Mouse (Mus musculus): ENCODE results near the gene Mycbp2.

GRCm38 (mm10) chr14:103260437-103260836 lies 86.2 kb downstream of the Mycbp2 start:
- no peak for TF ChIP-seq MYOD1 (IDR thresholded peaks at IDR 0.05; ENCODE audit: control insufficient read depth, insufficient read length, low read depth)
- TF ChIP-seq CTCF (IDR thresholded peaks at IDR 0.05; ENCODE audit: control insufficient read depth, insufficient read depth, insufficient read length) = no peak
- TF ChIP-seq MAX (IDR thresholded peaks at IDR 0.05) = no peak
- TF ChIP-seq FOSL1 (IDR thresholded peaks at IDR 0.05; ENCODE audit: insufficient read depth, low read length, poor library complexity, severe bottlenecking) = no peak
- TF ChIP-seq MYOG (IDR thresholded peaks at IDR 0.05; ENCODE audit: control insufficient read depth, extremely low read depth, insufficient read length) = no peak
- TF ChIP-seq USF1 (IDR thresholded peaks at IDR 0.05; ENCODE audit: low read depth) = no peak
- no peak for TF ChIP-seq CEBPB (IDR thresholded peaks at IDR 0.05; ENCODE audit: low read depth)
